Mouse (Mus musculus): ENCODE measurements around the gene Gm5678. TPM values are rescaled to one million over a fixed set of nuclear protein-coding genes. Genes with fewer than 3 reads are reported as not detected.
"Not testable (repeated sequence)": the region's sequence is repeated elsewhere in the genome, so short reads cannot be mapped to it uniquely, and the experiment has no call there.

Gm5678 gene
- total RNA-seq, 1 experiment from 2014 or later = not detected

- ATAC-seq (replicated peaks in 1 of 2; ENCODE audit: insufficient read depth in 1 of 2, low FRiP score in 2 of 2, low TSS enrichment in 1 of 2, low read depth in 1 of 2, poor library complexity in 2 of 2, severe bottlenecking in 2 of 2) = no peak
Measured at GRCm38 (mm10) chr16:93604481-93604969, 23.4 kb upstream of the Gm5678 start.

- ATAC-seq (replicated peaks in 1 of 2; ENCODE audit: insufficient read depth in 1 of 2, low FRiP score in 2 of 2, low TSS enrichment in 1 of 2, low read depth in 1 of 2, poor library complexity in 2 of 2, severe bottlenecking in 2 of 2) = no peak
Measured at GRCm38 (mm10) chr16:93605553-93605952, 22.3 kb upstream of the Gm5678 start, which contains the start of gene Cbr1. Cbr1 (plus strand) TSS chr16:93605853.

- no peak for ATAC-seq (replicated peaks in 1 of 2; ENCODE audit: insufficient read depth in 1 of 2, low FRiP score in 2 of 2, low TSS enrichment in 1 of 2, low read depth in 1 of 2, poor library complexity in 2 of 2, severe bottlenecking in 2 of 2)
Measured at GRCm38 (mm10) chr16:93606146-93606545, 21.8 kb upstream of the Gm5678 start.

- ATAC-seq (replicated peaks in 1 of 2; ENCODE audit: insufficient read depth in 1 of 2, low FRiP score in 2 of 2, low TSS enrichment in 1 of 2, low read depth in 1 of 2, poor library complexity in 2 of 2, severe bottlenecking in 2 of 2) = peak; percentile 47 to 56
Measured at GRCm38 (mm10) chr16:93607669-93608101, 20.2 kb upstream of the Gm5678 start.

GRCm38 (mm10) chr16:93608731-93609130 lies 19.2 kb upstream of the Gm5678 start:
- no peak for ATAC-seq (replicated peaks in 1 of 2; ENCODE audit: insufficient read depth in 1 of 2, low FRiP score in 2 of 2, low TSS enrichment in 1 of 2, low read depth in 1 of 2, poor library complexity in 2 of 2, severe bottlenecking in 2 of 2)

GRCm38 (mm10) chr16:93609796-93610195 lies 18.1 kb upstream of the Gm5678 start:
- ATAC-seq (replicated peaks in 1 of 2; ENCODE audit: insufficient read depth in 1 of 2, low FRiP score in 2 of 2, low TSS enrichment in 1 of 2, low read depth in 1 of 2, poor library complexity in 2 of 2, severe bottlenecking in 2 of 2) = no peak

- no peak for ATAC-seq (replicated peaks in 1 of 2; ENCODE audit: insufficient read depth in 1 of 2, low FRiP score in 2 of 2, low TSS enrichment in 1 of 2, low read depth in 1 of 2, poor library complexity in 2 of 2, severe bottlenecking in 2 of 2)
Measured at GRCm38 (mm10) chr16:93610961-93611360, 16.9 kb upstream of the Gm5678 start.

- ATAC-seq (replicated peaks in 1 of 2; ENCODE audit: insufficient read depth in 1 of 2, low FRiP score in 2 of 2, low TSS enrichment in 1 of 2, low read depth in 1 of 2, poor library complexity in 2 of 2, severe bottlenecking in 2 of 2) = peak; percentile 83 to 89
Measured at GRCm38 (mm10) chr16:93615118-93615870, 12.6 kb upstream of the Gm5678 start.

GRCm38 (mm10) chr16:93623759-93624158 lies 4.1 kb upstream of the Gm5678 start:
- ATAC-seq (replicated peaks in 1 of 2; ENCODE audit: insufficient read depth in 1 of 2, low FRiP score in 2 of 2, low TSS enrichment in 1 of 2, low read depth in 1 of 2, poor library complexity in 2 of 2, severe bottlenecking in 2 of 2) = not testable (repeated sequence)

- no peak for ATAC-seq (replicated peaks in 1 of 2; ENCODE audit: insufficient read depth in 1 of 2, low FRiP score in 2 of 2, low TSS enrichment in 1 of 2, low read depth in 1 of 2, poor library complexity in 2 of 2, severe bottlenecking in 2 of 2)
Measured at GRCm38 (mm10) chr16:93624671-93625070, 3.2 kb upstream of the Gm5678 start.

GRCm38 (mm10) chr16:93626745-93627144 lies 1.2 kb upstream of the Gm5678 start:
- ATAC-seq (replicated peaks in 1 of 2; ENCODE audit: insufficient read depth in 1 of 2, low FRiP score in 2 of 2, low TSS enrichment in 1 of 2, low read depth in 1 of 2, poor library complexity in 2 of 2, severe bottlenecking in 2 of 2) = 0 out of 4 replicates have a peak, but pooled peaks of 1 of the 2 experiments have one; percentile 53

- ATAC-seq (replicated peaks in 1 of 2; ENCODE audit: insufficient read depth in 1 of 2, low FRiP score in 2 of 2, low TSS enrichment in 1 of 2, low read depth in 1 of 2, poor library complexity in 2 of 2, severe bottlenecking in 2 of 2) = no peak
Measured at GRCm38 (mm10) chr16:93644006-93644405, 16.1 kb downstream of the Gm5678 start.

GRCm38 (mm10) chr16:93648441-93649183 lies 20.7 kb downstream of the Gm5678 start:
- no peak for ATAC-seq (replicated peaks in 1 of 2; ENCODE audit: insufficient read depth in 1 of 2, low FRiP score in 2 of 2, low TSS enrichment in 1 of 2, low read depth in 1 of 2, poor library complexity in 2 of 2, severe bottlenecking in 2 of 2)

GRCm38 (mm10) chr16:93667976-93668375 lies 40.1 kb downstream of the Gm5678 start:
- no peak for ATAC-seq (replicated peaks in 1 of 2; ENCODE audit: insufficient read depth in 1 of 2, low FRiP score in 2 of 2, low TSS enrichment in 1 of 2, low read depth in 1 of 2, poor library complexity in 2 of 2, severe bottlenecking in 2 of 2)

GRCm38 (mm10) chr16:93669521-93669920 lies 41.6 kb downstream of the Gm5678 start:
- ATAC-seq (replicated peaks in 1 of 2; ENCODE audit: insufficient read depth in 1 of 2, low FRiP score in 2 of 2, low TSS enrichment in 1 of 2, low read depth in 1 of 2, poor library complexity in 2 of 2, severe bottlenecking in 2 of 2) = no peak

GRCm38 (mm10) chr16:93670466-93670865 lies 42.6 kb downstream of the Gm5678 start:
- not testable (repeated sequence) for ATAC-seq (replicated peaks in 1 of 2; ENCODE audit: insufficient read depth in 1 of 2, low FRiP score in 2 of 2, low TSS enrichment in 1 of 2, low read depth in 1 of 2, poor library complexity in 2 of 2, severe bottlenecking in 2 of 2)

- ATAC-seq (replicated peaks in 1 of 2; ENCODE audit: insufficient read depth in 1 of 2, low FRiP score in 2 of 2, low TSS enrichment in 1 of 2, low read depth in 1 of 2, poor library complexity in 2 of 2, severe bottlenecking in 2 of 2) = no peak
Measured at GRCm38 (mm10) chr16:93671064-93671463, 43.2 kb downstream of the Gm5678 start.

GRCm38 (mm10) chr16:93676376-93676775 lies 48.5 kb downstream of the Gm5678 start:
- ATAC-seq (replicated peaks in 1 of 2; ENCODE audit: insufficient read depth in 1 of 2, low FRiP score in 2 of 2, low TSS enrichment in 1 of 2, low read depth in 1 of 2, poor library complexity in 2 of 2, severe bottlenecking in 2 of 2) = no peak
